Mouse (Mus musculus) MN1 (cell line): ENCODE data around the gene Gypa.

Experiments used
- DNase-seq: peaks from one replicate; pipeline ENCODE4 v3.0.0-alpha.2; 2016; ENCODE audit warnings: low spot score

Gene Gypa

GRCm38 (mm10) chr8:80550436-80550835, 56.9 kb downstream of the Gypa start:
- no peak for DNase-seq

GRCm38 (mm10) chr8:80551303-80551702, 57.7 kb downstream of the Gypa start:
- no peak for DNase-seq

GRCm38 (mm10) chr8:80554991-80555390, 61.4 kb downstream of the Gypa start:
- DNase-seq, result no peak
